Mouse (Mus musculus) MEL (cell line): Measurements from ENCODE around the gene Shisa9.

Experiments used
- BHLHE40 ChIP-seq: IDR thresholded peaks from 2 replicates; pipeline ENCODE4 v1.6.1; 2012; ENCODE audit warnings: low read depth, mild to moderate bottlenecking, inconsistent platforms, low read length, improper control_type of control experiment, borderline replicate concordance
- CTCF ChIP-seq, 3 experiments: IDR thresholded peaks in 2 of 3; conservative IDR thresholded peaks in 1 of 3; 2 replicates each; pipeline ENCODE4 v1.5.1; 2011 to 2012; ENCODE audit warnings: low read length in 3 of 3, low read depth in 2 of 3, mild to moderate bottlenecking in 2 of 3, improper control_type of control experiment in 1 of 3, inconsistent platforms in 1 of 3, mixed read lengths in 1 of 3, moderate library complexity in 1 of 3; ENCODE audit not compliant: control insufficient read depth in 1 of 3, insufficient read depth in 1 of 3, poor library complexity in 1 of 3, severe bottlenecking in 1 of 3
- EP300 ChIP-seq, 2 experiments: IDR thresholded peaks; 2 replicates each; pipeline ENCODE4 v1.6.1; 2011; ENCODE audit warnings: improper control_type of control experiment in 2 of 2, low read length in 2 of 2, low read depth in 1 of 2, mild to moderate bottlenecking in 1 of 2
- ETS1 ChIP-seq: IDR thresholded peaks from 2 replicates; pipeline ENCODE4 v1.6.1; 2012; ENCODE audit warnings: low read depth, mild to moderate bottlenecking, inconsistent platforms, low read length, improper control_type of control experiment, moderate library complexity
- MAFK ChIP-seq: IDR thresholded peaks from 2 replicates; pipeline ENCODE4 v1.6.1; 2011; ENCODE audit warnings: low read depth, mild to moderate bottlenecking, low read length, improper control_type of control experiment, borderline replicate concordance
- RCOR1 ChIP-seq: IDR thresholded peaks from 2 replicates; pipeline ENCODE4 v1.6.1; 2012; ENCODE audit warnings: low read depth, mild to moderate bottlenecking, inconsistent platforms, low read length, improper control_type of control experiment
- USF1 ChIP-seq: IDR thresholded peaks from 2 replicates; pipeline ENCODE4 v1.6.1; 2014; ENCODE audit warnings: low read depth, mild to moderate bottlenecking, inconsistent platforms, low read length, improper control_type of control experiment, moderate library complexity

- TF ChIP-seq USF1 (no peak), CTCF (IDR thresholded peaks at IDR 0.05 in 2 of 3, conservative IDR thresholded peaks at IDR 0.05 in 1 of 3; ENCODE audit: control insufficient read depth in 1 of 3, insufficient read depth in 1 of 3, low read depth in 2 of 3, low read length in 3 of 3, poor library complexity in 1 of 3, severe bottlenecking in 1 of 3) (no peak), RCOR1 (no peak), MAFK (no peak), ETS1 (no peak), BHLHE40 (no peak), EP300 (IDR thresholded peaks at IDR 0.05; ENCODE audit: low read depth in 1 of 2, low read length in 2 of 2) (no peak)
Measured at GRCm38 (mm10) chr16:12217289-12218150, 233.6 kb downstream of the Shisa9 start.
